Mouse (Mus musculus) small intestine, adult 10 weeks (tissue): ENCODE data around the gene Trim23. TPM values are rescaled to one million over a fixed set of nuclear protein-coding genes. Genes with fewer than 3 reads are reported as not detected.

Experiments used
- polyA plus RNA-seq: library from polyadenylated mRNA; stranded (reverse); fragments of 350-450 nt; fragmentation: Illumina TruSeq; extraction: RNeasy Lipid Tissue Mini Kit (QIAGEN cat#74804); gene quantifications from one replicate; pipeline ENCODE4 v1.2.3, GENCODE M21; 2014; ENCODE audit warnings: low replicate concordance

Trim23 gene
- polyA plus RNA-seq, result 23.8 TPM

DNA sequence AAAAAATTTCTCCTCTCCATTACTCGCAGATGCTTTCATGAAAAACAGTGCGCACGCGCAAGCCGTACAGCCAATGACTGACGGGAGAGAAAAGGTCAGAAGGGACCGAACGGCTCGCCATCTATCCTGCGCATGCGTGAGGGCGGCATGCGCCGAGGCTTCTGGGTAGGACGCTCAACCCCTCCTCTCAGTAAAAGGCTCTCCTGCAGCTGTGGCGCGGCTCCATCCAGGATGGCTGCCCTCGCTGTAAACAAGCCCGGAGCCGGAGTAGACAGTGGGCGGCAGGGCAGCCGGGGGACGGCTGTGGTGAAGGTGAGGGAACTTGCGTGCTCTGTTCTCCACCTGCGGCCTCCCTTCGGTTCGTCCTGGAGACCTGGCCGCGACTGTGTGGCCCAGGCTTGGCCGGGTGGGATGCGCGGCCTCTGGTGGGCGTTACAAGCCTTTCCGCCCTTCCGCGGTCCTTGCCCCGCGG is at the start of gene Trim23:
TSS of gene Trim23 (plus strand) at position 148 of the 472 bp plus-strand sequence.

GRCm38 (mm10) chr13:104177796-104178649 is 574 bp upstream of the Trim23 start, which contains the start of gene Trappc13:
Gene Trappc13, minus strand, starts transcription at chr13:104178469.

DNA sequence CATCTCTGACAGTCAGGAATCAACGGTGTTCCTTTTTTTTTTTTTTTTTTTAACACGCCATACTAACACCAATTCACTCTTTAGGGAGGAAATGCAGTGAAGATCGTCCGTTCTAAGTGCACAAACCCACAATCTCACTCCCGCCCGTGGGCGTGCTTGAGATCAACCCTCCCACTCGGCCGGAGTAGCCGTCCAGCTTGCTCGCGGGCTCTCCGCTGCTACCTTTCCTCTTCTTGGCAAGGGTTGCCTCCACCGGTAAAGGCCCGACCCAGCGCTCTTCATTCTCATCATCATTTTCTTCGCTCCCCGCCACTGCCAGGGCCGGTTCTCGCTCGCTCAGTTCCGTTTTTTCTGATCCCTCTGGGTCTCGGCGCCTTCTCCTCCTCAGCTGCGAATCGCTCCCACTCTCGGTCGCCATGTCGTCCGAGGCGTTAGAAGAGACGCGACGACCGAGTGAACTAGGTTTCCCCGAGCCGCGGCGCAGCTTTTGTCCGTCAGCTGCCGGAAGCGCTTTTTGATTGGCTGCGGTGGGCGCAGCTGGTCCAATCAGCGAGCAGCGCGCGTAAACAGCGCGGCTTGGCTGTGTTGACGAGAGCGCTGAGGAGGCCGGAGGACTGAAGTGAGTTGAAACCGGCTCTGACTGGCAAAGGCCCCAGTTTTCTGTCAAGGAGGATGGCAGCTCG is 49.9 kb downstream of the Trim23 start, which contains the start of the genes Cenpk and Ppwd1:
TSS of gene Cenpk (plus strand) at position 228 of the 683 bp plus-strand sequence.
TSS of gene Ppwd1 (minus strand) at position 460 of the 683 bp plus-strand sequence.

Other genes with a start within 250 kb of the Trim23 start
- gene Nln, start 69.2 kb upstream of the Trim23 start, polyA plus RNA-seq, result 41.4 TPM
- 2.0 TPM for gene Sgtb, start 69.1 kb upstream of the Trim23 start, polyA plus RNA-seq
- gene Trappc13, start 328 bp upstream of the Trim23 start, polyA plus RNA-seq, result 81.2 TPM
- 68.0 TPM for gene Cenpk, start 49.8 kb downstream of the Trim23 start, polyA plus RNA-seq
- gene Ppwd1, start 50.0 kb downstream of the Trim23 start, polyA plus RNA-seq, result 27.1 TPM
- gene Adamts6, start 109.0 kb downstream of the Trim23 start, polyA plus RNA-seq, result 2.0 TPM